Mouse (Mus musculus): ENCODE data around the gene Car9. TPM values are rescaled to one million over a fixed set of nuclear protein-coding genes. Genes with fewer than 3 reads are reported as not detected.

Gene Car9
- 0.41 and 0.52 TPM in 2 replicates for polyA plus RNA-seq (2014; fragmentation: Nextera tagmentation; extraction: Ambion mirVana)

DNA sequence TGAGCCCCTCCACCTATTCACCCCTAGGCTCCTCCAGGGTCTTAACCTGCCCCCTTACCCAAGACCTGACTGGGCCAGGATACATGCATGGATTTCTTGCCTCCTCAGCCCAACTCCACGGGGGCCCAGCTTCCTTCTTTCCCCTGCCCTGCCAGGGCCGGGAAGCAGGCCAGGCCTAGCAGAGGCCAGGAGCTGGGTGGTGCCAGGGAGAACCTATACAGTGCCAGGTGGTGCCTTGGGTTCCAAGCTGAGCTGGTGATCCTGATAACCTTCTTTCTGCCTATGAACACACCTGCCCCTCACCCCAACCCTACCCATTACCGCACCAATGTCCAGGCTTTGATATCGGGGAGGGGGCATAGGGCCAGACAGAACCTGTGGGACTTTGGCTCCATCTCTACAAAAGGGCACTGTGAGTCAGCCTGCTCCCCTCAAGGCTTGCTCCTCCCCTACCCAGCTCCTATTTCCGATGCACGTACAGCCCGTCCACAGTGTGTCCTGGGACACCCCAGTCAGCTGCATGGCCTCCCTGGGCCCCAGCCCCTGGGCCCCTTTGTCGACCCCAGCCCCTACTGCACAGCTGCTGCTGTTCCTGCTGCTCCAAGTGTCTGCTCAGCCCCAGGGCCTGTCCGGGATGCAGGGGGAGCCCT, at the start of gene Car9:
Gene Car9 (plus strand): TSS at position 431 of the 650 bp plus-strand sequence.
- no peak within 1 kb of the TSS for H3K9ac ChIP-seq (replicated peaks; ENCODE audit: low read length)
- no peak for ATAC-seq (replicated peaks; ENCODE audit: insufficient number of reproducible peaks, low FRiP score, low TSS enrichment, low read depth)
- no peak within 1 kb of the TSS for H3K27ac ChIP-seq (replicated peaks; ENCODE audit: low read depth, low read length)

GRCm38 (mm10) chr4:43457124-43457523, 49.6 kb upstream of the Car9 start:
- Histone ChIP-seq H3K27ac (replicated peaks; ENCODE audit: low read depth, low read length) (no peak overlapping the region), H3K9ac (replicated peaks; ENCODE audit: low read length) (no peak overlapping the region), H3K4me3 (ENCODE audit: low read depth, low read length) (no peak overlapping the region), H3K27me3 (ENCODE audit: control insufficient read depth, insufficient read depth, low read length) (peaks cover 6% of the 10 kb centered on the region; the same call in 1 of the 2 replicates), H3K4me1 (ENCODE audit: control insufficient read depth, insufficient read depth, low read length) (no peaks in the 10 kb centered on the region; the same call in 1 of the 2 replicates), H3K4me2 (ENCODE audit: low read depth, low read length) (no peak overlapping the region), H3K9me3 (replicated peaks; ENCODE audit: control insufficient read depth, low read length) (no peaks in the 10 kb centered on the region), H3K36me3 (replicated peaks; ENCODE audit: control insufficient read depth, insufficient read depth, low read depth, low read length) (no peaks in the 10 kb centered on the region)
- no peak for ATAC-seq (replicated peaks; ENCODE audit: insufficient number of reproducible peaks, low FRiP score, low TSS enrichment, low read depth)
- WGBS = 17% methylated on average over 8 of the region's 8 CpGs
- no peak for DNase-seq (ENCODE audit: low spot score)

More for the DNA sequence above, at the start of gene Car9:
- Histone ChIP-seq H3K27me3 (ENCODE audit: control insufficient read depth, insufficient read depth, low read length) (peaks cover 3% of the 10 kb centered on the region), H3K36me3 (replicated peaks; ENCODE audit: control insufficient read depth, insufficient read depth, low read depth, low read length) (no peaks in the 10 kb centered on the region), H3K9me3 (replicated peaks; ENCODE audit: control insufficient read depth, low read length) (no peaks in the 10 kb centered on the region), H3K4me3 (ENCODE audit: low read depth, low read length) (no peak within 1 kb of the TSS), H3K4me2 (ENCODE audit: low read depth, low read length) (no peak within 1 kb of the TSS; the same call in 1 of the 2 replicates), H3K4me1 (ENCODE audit: control insufficient read depth, insufficient read depth, low read length) (no peaks in the 10 kb centered on the region; the same call in none of the 2 replicates)
- WGBS = 40% methylated on average over 9 of the region's 9 CpGs
- DNase-seq (ENCODE audit: low spot score) = no peak

- no peaks in the 10 kb centered on the region for H3K9me3 ChIP-seq (replicated peaks; ENCODE audit: control insufficient read depth, low read length)
- H3K27ac ChIP-seq (replicated peaks; ENCODE audit: low read depth, low read length) = no peak overlapping the region
- no peak overlapping the region for H3K4me2 ChIP-seq (ENCODE audit: low read depth, low read length)
- H3K9ac ChIP-seq (replicated peaks; ENCODE audit: low read length) = no peak overlapping the region
- 95% methylated on average over 5 of the region's 5 CpGs for WGBS
- H3K27me3 ChIP-seq (ENCODE audit: control insufficient read depth, insufficient read depth, low read length) = no peaks in the 10 kb centered on the region
- no peak overlapping the region for H3K4me3 ChIP-seq (ENCODE audit: low read depth, low read length)
- H3K4me1 ChIP-seq (ENCODE audit: control insufficient read depth, insufficient read depth, low read length) = no peaks in the 10 kb centered on the region
- H3K36me3 ChIP-seq (replicated peaks; ENCODE audit: control insufficient read depth, insufficient read depth, low read depth, low read length) = no peaks in the 10 kb centered on the region
- no peak for ATAC-seq (replicated peaks; ENCODE audit: insufficient number of reproducible peaks, low FRiP score, low TSS enrichment, low read depth)
- no peak for DNase-seq (ENCODE audit: low spot score)
Measured at GRCm38 (mm10) chr4:43463102-43463501, 43.7 kb upstream of the Car9 start.

- no peaks in the 10 kb centered on the region for H3K36me3 ChIP-seq (replicated peaks; ENCODE audit: control insufficient read depth, insufficient read depth, low read depth, low read length)
- no peaks in the 10 kb centered on the region for H3K9me3 ChIP-seq (replicated peaks; ENCODE audit: control insufficient read depth, low read length)
- no peaks in the 10 kb centered on the region for H3K27me3 ChIP-seq (ENCODE audit: control insufficient read depth, insufficient read depth, low read length)
- H3K9ac ChIP-seq (replicated peaks; ENCODE audit: low read length) = no peak overlapping the region
- DNase-seq (ENCODE audit: low spot score) (no peak), ATAC-seq (replicated peaks; ENCODE audit: insufficient number of reproducible peaks, low FRiP score, low TSS enrichment, low read depth) (no peak)
- H3K4me1 ChIP-seq (ENCODE audit: control insufficient read depth, insufficient read depth, low read length) = no peaks in the 10 kb centered on the region
- WGBS = 90% methylated on average over 6 of the region's 6 CpGs
- H3K27ac ChIP-seq (replicated peaks; ENCODE audit: low read depth, low read length) = no peak overlapping the region
- H3K4me2 ChIP-seq (ENCODE audit: low read depth, low read length) = no peak overlapping the region
- no peak overlapping the region for H3K4me3 ChIP-seq (ENCODE audit: low read depth, low read length)
Measured at GRCm38 (mm10) chr4:43465935-43466334, 40.8 kb upstream of the Car9 start.

GRCm38 (mm10) chr4:43466872-43467271, 39.9 kb upstream of the Car9 start:
- Histone ChIP-seq H3K27ac (replicated peaks; ENCODE audit: low read depth, low read length) (no peak overlapping the region), H3K9me3 (replicated peaks; ENCODE audit: control insufficient read depth, low read length) (no peaks in the 10 kb centered on the region), H3K27me3 (ENCODE audit: control insufficient read depth, insufficient read depth, low read length) (no peaks in the 10 kb centered on the region), H3K4me3 (ENCODE audit: low read depth, low read length) (no peak overlapping the region), H3K4me2 (ENCODE audit: low read depth, low read length) (no peak overlapping the region), H3K9ac (replicated peaks; ENCODE audit: low read length) (no peak overlapping the region), H3K36me3 (replicated peaks; ENCODE audit: control insufficient read depth, insufficient read depth, low read depth, low read length) (no peaks in the 10 kb centered on the region), H3K4me1 (ENCODE audit: control insufficient read depth, insufficient read depth, low read length) (no peaks in the 10 kb centered on the region)
- 87% methylated on average over 7 of the region's 7 CpGs for WGBS
- DNase-seq (ENCODE audit: low spot score) = no peak
- ATAC-seq (replicated peaks; ENCODE audit: insufficient number of reproducible peaks, low FRiP score, low TSS enrichment, low read depth) = no peak

GRCm38 (mm10) chr4:43470301-43470700, 36.5 kb upstream of the Car9 start:
- Histone ChIP-seq H3K36me3 (replicated peaks; ENCODE audit: control insufficient read depth, insufficient read depth, low read depth, low read length) (no peaks in the 10 kb centered on the region), H3K27me3 (ENCODE audit: control insufficient read depth, insufficient read depth, low read length) (no peaks in the 10 kb centered on the region), H3K27ac (replicated peaks; ENCODE audit: low read depth, low read length) (no peak overlapping the region), H3K4me1 (ENCODE audit: control insufficient read depth, insufficient read depth, low read length) (no peaks in the 10 kb centered on the region), H3K9me3 (replicated peaks; ENCODE audit: control insufficient read depth, low read length) (no peaks in the 10 kb centered on the region), H3K9ac (replicated peaks; ENCODE audit: low read length) (no peak overlapping the region), H3K4me3 (ENCODE audit: low read depth, low read length) (no peak overlapping the region), H3K4me2 (ENCODE audit: low read depth, low read length) (no peak overlapping the region)
- 89% methylated on average over 10 of the region's 10 CpGs for WGBS
- DNase-seq (ENCODE audit: low spot score) (no peak), ATAC-seq (replicated peaks; ENCODE audit: insufficient number of reproducible peaks, low FRiP score, low TSS enrichment, low read depth) (no peak)

DNA sequence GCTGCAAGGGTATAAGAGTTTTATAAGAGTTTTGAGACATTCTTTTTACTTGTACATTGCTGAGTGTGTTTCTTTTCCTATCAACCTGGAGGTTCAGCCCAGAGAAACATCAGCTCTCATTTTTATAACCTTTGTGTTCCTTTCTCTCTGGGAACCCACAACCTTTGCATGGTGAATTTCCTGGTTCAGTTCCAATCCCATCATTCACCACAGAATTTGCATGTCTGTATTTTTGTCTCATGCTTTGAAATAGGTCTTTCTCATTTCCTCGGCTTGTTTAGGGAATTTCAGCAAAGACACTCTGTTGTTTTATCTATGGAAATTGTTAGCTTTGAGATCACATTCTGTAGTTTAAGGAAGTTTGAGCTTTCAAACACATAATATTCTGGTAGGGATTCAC, 33.1 kb upstream of the Car9 start:
- ATAC-seq (replicated peaks; ENCODE audit: insufficient number of reproducible peaks, low FRiP score, low TSS enrichment, low read depth) = no peak
- Histone ChIP-seq H3K27ac (replicated peaks; ENCODE audit: low read depth, low read length) (no peak overlapping the region), H3K4me3 (ENCODE audit: low read depth, low read length) (no peak overlapping the region), H3K27me3 (ENCODE audit: control insufficient read depth, insufficient read depth, low read length) (no peaks in the 10 kb centered on the region), H3K9ac (replicated peaks; ENCODE audit: low read length) (no peak overlapping the region), H3K9me3 (replicated peaks; ENCODE audit: control insufficient read depth, low read length) (no peaks in the 10 kb centered on the region), H3K4me2 (ENCODE audit: low read depth, low read length) (no peak overlapping the region), H3K36me3 (replicated peaks; ENCODE audit: control insufficient read depth, insufficient read depth, low read depth, low read length) (no peaks in the 10 kb centered on the region), H3K4me1 (ENCODE audit: control insufficient read depth, insufficient read depth, low read length) (no peaks in the 10 kb centered on the region)
- 79% methylated on average over 1 of the region's 1 CpGs for WGBS
- no peak for DNase-seq (ENCODE audit: low spot score)

- no peaks in the 10 kb centered on the region for H3K4me1 ChIP-seq (ENCODE audit: control insufficient read depth, insufficient read depth, low read length)
- H3K36me3 ChIP-seq (replicated peaks; ENCODE audit: control insufficient read depth, insufficient read depth, low read depth, low read length) = no peaks in the 10 kb centered on the region
- H3K27ac ChIP-seq (replicated peaks; ENCODE audit: low read depth, low read length) = no peak overlapping the region
- H3K9ac ChIP-seq (replicated peaks; ENCODE audit: low read length) = no peak overlapping the region
- ATAC-seq (replicated peaks; ENCODE audit: insufficient number of reproducible peaks, low FRiP score, low TSS enrichment, low read depth) (no peak), DNase-seq (ENCODE audit: low spot score) (no peak)
- no peaks in the 10 kb centered on the region for H3K9me3 ChIP-seq (replicated peaks; ENCODE audit: control insufficient read depth, low read length)
- no peak overlapping the region for H3K4me2 ChIP-seq (ENCODE audit: low read depth, low read length)
- 88% methylated on average over 5 of the region's 6 CpGs for WGBS
- no peak overlapping the region for H3K4me3 ChIP-seq (ENCODE audit: low read depth, low read length)
- no peaks in the 10 kb centered on the region for H3K27me3 ChIP-seq (ENCODE audit: control insufficient read depth, insufficient read depth, low read length)
Measured at GRCm38 (mm10) chr4:43476604-43477003, 30.2 kb upstream of the Car9 start.

All from embryonic facial prominence, embryonic 11.5 days (tissue).